Mouse (Mus musculus) adrenal gland, postnatal 25 days (tissue): ENCODE results near the gene Fto. TPM values are rescaled to one million over a fixed set of nuclear protein-coding genes. Genes with fewer than 3 reads are reported as not detected.

Source experiments
- DNase-seq: peaks from one replicate; pipeline ENCODE4 v3.0.0; 2021; ENCODE audit warnings: mixed read lengths
- total RNA-seq: library from RNA; stranded (reverse); gene quantifications from 2 replicates; pipeline ENCODE4 v1.2.3, GENCODE M21; 2021

Gene Fto
- total RNA-seq, 1 experiment from 2014 or later = 82.7 TPM

DNA sequence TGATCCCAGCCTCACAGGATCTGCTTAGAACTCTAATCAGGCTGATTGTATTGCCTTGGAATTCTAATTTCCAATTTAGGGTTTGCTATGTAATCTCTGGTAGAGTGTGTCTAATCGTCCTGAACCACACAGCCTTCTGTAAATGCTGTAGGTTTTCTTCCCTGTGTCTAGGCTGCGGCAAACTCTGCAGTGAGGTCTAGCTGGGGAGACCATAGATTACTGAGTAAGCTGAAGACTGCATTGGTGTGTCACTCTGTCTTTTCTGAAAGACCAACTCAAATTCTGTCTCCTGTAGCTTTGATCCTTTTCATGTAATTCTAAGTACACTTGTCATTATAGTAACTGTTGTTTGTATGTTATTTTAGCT, 253.2 kb downstream of the Fto start:
- no peak for DNase-seq

DNA sequence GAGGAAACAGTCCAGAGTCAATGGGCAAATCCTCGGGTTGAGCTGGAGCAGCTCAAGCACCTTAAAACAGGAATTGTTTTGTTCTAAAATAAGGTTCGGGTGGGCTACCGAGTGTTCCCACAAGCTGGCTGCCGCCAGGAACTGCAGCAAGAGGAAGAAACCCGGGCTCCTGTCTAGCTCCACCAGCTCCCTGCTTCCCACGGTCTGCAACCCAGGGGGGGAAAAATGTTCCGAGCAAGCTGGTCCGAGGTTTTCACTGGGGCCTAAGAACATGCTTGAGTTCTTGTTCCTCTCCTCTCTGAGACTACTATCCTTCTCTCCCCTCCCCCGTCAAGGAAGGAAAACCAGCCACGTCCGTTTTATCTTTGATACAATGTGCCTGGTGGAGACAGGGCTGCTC, 256.5 kb downstream of the Fto start:
- DNase-seq = no peak

DNA sequence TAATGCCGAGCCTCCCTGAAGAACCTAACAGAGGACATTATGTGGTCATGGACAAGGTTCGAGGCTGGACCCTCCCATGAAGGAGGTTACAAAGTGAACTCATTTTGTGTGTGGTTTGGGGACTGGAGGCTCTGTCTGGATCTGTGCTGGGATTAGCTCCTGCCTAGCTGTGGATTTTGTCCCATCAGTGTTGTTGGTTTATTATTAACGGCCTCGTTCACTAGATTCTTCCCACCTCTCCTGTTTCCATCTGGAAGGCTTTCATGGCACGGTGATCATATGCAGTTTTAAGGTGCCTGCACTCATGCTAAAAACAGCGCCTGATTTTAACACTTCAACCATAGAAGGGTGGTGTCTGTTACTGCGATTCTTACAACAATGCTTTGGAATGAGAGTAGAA, 257.5 kb downstream of the Fto start:
- no peak for DNase-seq

DNA sequence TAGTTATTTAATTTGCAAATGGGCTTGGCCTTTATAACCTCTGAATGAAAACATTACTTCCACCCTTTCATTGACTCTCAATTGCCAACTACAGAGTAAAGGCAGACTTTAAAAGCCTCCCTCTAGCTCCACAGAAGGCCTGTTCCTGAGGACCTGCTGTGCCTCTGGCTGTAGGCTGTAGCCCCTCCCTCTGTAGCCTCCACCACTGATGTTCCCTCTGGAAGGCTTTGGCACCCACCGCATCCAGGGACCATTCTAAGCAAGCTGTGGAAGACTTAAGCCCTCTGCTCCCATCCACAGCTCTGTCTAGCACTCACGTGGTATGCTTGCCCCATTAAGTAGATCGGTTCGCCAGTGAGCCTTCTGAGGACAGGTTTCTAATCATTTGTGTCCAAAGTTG, 258.7 kb downstream of the Fto start:
- no peak for DNase-seq

DNA sequence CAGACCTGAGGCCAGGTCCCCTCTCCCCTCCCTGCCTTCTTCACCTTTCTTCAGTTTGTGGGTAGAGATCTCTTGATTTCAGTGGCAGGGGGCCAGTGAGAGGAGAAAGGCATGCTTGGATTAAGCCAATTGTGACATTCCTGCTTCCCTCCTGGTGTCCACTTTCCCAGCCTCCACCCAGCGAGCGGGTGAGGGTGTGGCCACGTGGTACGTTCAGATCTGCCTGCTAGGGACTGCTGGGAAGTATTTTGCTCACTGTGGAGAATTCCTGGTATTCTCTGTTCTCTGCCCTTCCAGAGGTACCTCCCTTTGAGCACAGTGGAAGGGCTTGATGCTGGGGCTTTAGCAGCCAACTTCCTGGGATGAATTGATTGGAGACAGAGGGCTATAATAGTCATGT, 259.3 kb downstream of the Fto start:
- DNase-seq = no peak

DNA sequence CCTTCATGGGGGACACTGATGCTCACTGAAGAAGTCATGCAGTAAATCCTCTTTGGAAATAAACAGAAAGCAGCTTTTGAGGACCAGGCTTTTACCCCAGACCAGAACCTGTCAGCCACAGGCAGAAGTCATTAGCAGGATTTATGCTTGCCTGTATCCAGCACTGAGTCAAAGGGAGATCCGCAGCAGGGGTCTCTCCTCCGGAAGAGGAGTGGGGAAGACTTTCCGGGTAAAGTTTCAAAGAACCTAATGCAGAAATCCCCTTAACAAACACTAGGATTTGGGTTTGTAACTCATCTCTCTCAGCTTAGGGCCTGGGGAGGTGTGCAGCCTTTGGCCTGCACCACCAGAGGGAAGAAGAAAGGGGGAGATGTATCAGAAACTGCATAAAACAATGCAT, 262.3 kb downstream of the Fto start:
- DNase-seq = no peak

DNA sequence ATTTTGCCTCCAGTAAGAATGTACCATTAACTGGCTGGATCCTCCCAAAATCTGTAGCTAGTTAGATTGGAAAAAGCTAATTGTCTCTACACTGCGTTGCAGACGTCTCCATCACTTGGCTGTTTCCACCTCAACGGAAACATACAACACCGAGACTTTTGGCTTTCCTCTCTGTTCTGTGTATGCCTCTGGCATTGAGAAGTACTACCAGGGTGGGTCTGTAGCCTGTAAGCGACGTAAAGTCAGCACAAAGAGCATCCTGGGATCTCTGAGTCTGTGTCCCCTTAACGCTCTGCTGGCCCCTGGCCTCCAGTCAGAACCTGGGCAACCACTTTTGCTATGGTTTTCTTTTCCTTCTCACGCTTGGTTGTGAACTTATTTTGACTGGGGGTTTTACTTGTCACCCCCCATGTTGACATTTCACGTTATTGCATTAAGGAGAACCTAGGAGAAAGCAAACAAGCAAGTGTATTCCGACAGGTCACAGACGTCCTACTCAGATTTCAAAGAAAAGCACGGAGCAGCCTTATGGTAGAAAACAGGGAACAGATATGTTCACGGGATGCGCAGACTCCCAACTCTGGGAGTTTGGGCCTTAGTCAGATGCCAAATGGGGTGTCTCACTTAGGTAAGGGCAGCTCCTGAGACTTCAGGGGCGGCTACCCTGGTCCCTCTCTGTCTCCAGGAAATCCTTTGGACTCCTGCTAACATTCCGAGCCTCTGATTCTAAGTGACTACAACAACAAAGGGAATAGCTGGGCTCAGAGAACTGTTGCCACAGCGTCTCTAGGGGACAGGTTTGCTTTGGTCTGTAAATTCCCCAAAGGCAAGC, 263.0 kb downstream of the Fto start:
- no peak for DNase-seq

DNA sequence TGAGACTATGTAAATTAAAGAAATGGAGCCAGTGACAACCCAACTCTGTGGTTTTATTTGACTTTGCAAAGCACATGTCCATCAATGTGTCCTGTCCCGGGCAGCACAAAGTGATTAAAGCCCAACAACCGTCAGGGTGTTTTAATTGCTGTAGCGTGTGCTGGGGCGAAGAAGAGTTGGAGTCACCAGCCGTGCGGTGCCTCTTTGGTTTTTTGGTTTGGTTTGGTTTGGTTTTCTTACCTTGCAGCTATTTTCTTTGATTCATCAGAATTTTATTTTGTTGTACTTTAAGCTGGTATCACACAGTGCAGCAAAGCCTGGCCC, 263.6 kb downstream of the Fto start:
- DNase-seq = no peak

DNA sequence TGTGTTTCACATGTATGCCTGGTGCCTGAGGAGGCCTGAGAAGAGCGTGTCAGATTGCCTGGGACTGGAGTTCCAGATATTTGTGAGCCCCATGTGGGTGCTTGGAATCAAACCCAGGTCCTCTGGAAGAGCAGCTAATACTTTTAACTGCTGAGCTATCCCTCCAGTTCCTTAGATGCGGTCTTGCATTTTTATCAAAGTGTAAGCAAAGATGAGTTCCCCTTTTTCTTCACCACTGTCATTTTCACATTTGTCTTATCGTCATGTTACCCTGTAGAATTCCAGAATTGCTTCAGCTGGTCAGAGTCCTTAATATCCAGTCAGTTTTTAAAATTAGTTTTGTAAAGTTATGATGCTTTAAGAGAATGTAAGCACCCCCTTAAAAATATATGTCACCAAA, 264.3 kb downstream of the Fto start:
- no peak for DNase-seq

DNA sequence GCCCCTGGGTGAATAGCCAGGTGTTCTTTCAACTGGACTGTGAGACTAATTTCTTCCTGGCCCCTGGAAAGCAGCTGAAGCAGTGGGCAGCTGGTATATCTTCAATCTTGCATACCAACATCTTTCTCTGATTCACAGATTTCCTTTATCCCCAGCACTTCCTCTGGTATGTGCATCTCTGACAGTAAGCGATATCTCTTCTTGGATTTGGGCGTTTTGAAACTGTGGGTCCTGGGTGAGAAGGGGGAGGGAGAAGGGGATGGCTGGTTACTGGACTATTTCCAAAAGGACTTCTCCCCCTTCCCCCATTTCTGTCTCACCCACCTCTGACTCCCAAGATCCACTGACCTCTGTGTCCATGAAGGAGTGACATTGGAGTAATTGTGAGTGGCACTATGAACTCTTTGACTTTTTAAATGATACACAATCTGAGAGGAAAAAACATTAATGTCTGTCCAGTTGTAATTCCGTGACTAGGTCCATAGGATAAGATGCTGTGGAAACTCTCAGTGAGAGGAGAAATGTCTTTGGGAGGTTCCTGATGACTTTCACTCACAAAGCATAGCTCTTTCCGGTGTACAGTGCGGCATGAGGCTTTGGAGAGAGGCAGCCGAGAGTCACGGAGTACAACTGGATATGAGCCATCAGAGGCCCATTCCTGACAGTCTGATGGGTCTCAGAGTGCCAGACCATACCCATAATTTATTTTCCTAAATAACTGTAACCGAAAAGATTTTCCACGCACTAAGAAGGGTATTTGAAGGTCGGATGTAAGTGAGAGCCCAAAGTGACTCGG, 271.5 kb downstream of the Fto start:
- DNase-seq = no peak

DNA sequence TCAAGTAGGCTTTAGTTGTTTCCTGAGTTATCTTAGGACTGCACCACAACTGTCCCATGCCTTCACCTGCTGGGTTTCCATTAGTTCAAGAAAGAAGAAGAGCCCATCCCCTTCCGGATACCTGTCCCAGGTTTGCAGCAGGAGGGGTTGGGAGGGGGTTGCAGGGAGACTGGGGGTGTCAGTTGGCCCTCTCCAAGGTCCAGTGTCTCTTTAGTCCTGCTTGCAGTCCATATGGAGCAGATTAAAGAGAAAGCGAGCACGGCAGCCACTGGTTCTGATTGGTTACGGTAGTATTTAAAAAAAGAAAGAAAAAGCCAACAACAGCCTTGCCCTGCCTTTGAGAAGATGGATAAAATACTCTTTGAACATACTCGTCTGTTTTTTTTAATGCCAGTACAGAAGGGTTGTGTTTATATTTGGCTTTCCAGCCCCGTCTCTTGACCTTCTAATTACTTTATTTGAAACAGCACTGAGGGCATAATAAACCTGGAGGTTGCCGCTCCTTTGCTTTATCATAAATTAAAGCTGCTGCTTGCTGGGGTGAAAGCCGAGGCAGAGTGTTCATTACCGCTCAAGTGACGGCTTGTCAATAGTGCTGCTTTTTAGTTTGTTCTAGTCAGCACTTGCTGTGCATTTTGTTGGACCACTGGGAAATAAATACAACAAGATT, 279.2 kb downstream of the Fto start:
- DNase-seq = no peak

DNA sequence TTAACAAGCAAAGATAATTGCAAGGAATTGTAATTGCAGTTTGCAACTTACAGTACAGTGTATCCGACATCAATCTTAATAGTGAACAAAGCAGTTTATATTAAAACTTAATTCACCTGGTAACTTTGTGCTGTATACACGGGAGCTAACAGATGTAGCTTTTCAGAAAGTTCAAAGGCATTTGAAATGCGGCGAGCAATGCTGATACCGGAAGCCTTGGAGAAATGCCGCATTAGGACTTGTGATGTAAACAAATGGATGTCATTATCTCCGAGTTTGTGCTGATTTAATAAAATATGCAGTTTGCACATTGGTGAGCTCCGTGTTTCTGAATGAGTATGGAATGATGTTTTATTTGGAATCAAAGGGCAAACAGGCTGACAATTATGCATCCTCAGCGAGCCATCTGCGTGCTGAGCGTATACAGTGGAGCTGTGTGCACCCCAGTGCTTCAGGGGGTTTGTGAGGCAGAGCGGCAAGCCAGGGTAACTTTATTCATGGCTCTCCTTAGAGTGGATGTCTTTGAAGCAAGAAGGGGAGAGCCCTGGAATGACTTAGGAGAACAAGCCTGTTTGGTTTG, 280.0 kb downstream of the Fto start:
- no peak for DNase-seq

DNA sequence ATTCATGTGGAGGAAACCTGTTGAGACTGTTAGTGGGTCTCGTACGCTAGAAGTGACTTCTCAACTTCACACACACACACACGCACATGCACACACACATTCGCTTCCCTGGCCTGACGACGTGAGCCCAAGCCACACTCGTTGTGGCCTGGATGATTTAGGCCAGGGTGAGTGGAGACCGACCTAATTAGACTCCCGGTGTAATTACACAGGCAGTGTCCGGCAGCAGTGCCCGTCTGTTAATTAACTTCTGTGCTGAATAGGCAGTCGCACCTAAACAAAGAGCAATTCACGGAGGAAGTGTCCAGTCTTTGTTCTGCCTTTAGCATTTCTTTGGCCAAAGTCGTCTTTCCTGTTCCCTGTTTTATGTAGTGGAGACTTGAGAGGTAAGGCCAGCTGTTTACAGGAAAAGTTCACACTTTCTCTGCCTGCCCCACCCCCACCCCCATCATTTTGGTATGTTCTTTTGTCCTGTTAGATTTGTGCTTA, 286.1 kb downstream of the Fto start:
- no peak for DNase-seq

DNA sequence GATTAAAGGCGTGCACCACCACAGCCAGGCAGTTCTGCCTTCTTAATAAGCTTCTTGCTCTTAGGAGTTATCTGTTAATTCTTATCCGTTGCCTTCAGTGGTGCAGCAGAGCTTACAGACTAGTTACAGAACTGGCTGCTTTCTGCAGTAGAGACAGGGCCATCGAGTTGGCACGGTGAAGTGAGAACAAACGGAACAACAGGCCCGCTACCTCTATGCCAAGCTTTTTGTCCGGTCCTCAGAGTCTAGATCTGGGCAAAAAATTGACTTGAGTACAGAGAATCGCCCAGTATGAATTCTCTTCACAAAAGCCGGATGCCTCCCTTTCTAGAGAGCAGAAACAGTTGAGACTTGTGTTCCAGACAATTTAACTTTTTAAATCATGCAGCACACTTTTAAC, 290.4 kb downstream of the Fto start:
- no peak for DNase-seq

DNA sequence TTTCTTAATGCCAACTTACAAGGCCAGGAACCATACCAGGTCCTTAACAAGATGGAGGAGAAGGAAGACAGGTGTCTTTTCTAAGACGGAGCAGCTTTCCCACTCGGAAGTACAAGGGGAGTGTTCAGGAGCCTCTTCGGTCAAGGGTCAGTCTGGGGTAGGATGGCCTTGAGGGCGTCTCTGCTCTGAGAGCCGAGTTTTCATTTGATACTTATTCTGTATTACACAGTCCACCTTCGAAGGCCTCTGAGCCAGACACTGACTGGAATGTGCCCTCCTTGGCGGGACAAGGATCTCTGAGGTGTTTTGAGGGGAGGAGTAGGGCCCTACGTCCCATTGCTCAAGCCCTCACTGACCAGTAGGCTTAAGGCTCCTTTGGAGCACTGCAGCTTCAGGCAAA, 292.6 kb downstream of the Fto start:
- DNase-seq = no peak

DNA sequence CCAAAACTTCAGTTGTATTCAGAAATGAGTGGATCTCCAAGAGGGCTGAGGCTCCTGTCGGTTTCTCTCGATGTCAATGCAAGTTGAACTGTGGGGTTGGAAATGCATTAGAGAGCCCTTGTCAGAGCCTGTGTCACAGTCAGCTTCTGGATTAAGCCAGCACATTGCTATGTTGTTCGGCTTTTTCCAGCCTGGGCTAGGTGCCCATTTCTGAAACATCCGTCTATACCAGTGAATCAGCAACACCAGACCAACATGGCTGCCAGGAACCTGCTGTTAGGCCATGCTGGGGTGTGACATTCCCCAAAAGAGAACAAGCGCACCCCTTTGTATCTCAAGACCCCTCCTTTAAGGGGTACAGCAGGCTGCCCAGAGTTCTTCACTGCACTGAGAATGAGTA, 293.8 kb downstream of the Fto start:
- no peak for DNase-seq

DNA sequence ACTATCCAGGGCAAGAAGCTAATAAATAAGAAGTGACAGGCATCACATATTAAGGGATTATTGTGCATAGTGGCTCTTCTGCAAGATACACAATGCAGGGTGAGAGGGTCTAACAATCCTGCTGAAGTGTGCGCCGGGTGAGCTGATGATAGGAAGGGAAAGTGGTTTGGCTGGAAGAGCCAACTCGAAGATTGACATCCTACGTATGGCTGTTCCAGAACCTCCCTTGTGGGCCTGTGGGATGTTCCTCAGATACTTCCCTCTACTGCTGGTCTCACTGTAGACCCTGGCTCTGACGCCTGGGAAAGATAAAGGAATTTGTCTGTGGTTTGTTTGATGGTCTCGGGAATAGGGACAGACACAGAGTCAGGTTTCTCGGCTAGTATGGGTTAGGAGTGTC, 297.9 kb downstream of the Fto start:
- no peak for DNase-seq

DNA sequence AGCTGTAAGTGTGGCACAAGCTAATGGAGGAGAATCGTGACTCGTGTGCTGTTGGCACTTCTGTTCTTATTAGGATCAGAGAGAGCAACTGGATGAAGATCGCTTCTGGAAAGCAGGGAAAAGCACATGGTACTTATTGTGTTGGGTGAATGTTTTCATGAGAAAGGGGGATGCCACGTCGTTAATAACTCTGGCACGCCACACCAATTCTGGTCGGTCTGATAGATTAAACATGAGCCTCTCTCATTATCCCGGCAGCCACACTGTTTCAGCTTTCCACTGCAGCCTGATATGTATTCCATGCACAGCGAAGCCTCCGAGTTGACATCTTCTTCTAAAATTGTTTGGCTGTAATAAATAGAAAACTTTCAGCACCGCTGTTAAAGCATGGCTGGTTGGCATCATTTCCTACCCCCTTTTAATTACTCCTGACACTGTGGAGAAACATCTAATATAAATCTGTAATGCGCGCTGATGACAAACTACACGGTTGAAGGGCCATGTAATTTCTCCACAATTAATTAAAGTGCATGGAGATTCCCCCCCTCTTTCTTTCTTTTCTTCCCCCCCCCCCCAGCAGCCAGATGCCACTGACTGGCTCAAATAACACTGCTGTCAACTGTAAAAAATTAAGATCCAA, 298.5 kb downstream of the Fto start:
- no peak for DNase-seq

DNA sequence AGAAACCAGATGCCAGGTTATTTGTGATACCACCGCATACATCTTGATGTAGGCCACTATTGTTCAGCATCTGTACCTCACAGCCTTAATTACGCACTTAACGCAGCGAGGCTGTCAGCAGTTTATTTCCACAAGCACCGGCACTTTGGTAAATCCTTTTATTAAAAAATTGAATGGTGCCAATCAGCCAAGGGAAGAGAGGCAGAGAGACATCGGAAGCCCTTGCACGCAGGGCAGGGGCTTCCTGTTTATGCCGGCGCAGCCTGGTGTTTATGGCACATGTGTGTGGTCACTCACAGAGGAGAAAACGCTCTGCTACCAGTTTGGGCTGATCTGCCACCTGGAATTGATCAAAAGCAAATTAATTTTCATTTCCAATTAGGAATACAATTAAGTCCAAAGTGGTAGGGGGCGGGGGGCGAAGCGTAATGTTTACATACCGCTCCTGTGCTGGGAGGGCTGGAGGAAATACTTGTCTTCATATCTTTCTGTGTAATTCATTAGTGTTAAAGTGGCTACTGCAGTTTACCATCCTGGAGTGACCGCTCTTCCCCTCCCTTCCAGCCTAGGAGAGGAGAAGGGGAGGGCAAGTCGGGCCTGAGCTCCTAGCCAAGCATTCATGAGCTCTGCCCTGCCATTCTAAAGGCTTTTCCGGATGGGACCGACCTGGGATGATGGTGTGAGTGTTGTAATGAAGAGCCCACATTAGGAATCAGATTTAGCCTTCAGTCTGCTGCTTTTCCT, 299.2 kb downstream of the Fto start:
- DNase-seq = no peak

DNA sequence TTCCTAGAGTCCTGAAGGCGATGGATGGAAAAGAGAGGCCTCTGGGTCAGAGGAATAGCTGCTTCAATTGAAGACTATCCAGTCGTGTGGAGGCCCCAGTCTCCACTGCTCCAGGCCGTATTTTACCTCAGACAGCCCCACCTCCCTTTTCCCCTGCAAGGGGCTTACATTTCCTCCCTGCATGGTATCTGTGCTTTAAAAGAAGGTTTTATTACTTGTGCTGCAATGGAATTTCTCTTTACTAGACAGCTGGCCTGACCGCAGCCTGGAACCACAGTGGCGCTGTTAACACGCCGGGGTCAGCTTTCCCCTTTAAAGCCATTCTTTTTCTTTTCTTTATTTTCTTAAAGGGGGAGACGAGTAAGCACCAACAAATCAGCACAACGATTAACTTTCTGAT, 300.3 kb downstream of the Fto start:
- DNase-seq = no peak

DNA sequence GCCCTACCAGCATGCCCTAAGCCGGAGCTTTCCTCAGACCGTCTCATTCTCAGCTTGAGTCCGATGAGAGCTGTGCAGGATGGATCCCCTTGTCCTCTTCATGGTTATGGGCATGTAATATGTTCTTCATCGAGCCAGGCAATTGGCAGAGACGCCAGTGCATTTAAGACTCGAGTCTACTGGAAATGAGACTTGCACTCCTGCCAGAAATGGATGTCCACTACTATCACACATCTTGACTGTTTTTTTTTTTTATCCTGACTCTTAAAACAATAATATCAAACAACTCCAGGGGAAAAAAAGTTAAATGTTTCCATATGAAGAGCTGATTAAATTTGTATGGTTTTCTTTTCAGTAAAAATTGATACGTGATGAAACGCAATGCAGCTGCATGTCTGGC, 301.9 kb downstream of the Fto start:
- DNase-seq = no peak
